Mouse (Mus musculus) erythroblast, embryonic 14.5 days (primary cell): ENCODE results near the gene Dhcr24.

Experiments used
- GATA1 ChIP-seq: IDR thresholded peaks from 2 replicates; pipeline ENCODE4 v1.6.1; 2012; ENCODE audit warnings: low read length, inconsistent platforms, mixed read lengths
- TAL1 ChIP-seq: IDR thresholded peaks from 3 replicates; pipeline ENCODE4 v1.6.1; 2012; ENCODE audit warnings: low read length, inconsistent platforms, mixed read lengths

GRCm38 (mm10) chr4:106545817-106546373, 14.9 kb upstream of the Dhcr24 start:
- TF ChIP-seq GATA1 (no peak), TAL1 (no peak)
